Mouse (Mus musculus) spleen, adult 2 months (tissue): ENCODE measurements around the gene Mmp24. TPM values are rescaled to one million over a fixed set of nuclear protein-coding genes. Genes with fewer than 3 reads are reported as not detected.

ENCODE experiments used
- DNase-seq, 2 experiments: peaks; one replicate each; pipeline versions ENCODE4 v3.0.0 to v3.0.0-alpha.2; 2012 to 2021; ENCODE audit warnings: low spot score in 2 of 2, low read depth in 1 of 2
- H3K27ac ChIP-seq: fragments of 200-500 bp; 2 replicates; pipeline ENCODE4 v1.5.1; 2012; ENCODE audit warnings: low read length, inconsistent platforms; ENCODE audit not compliant: insufficient read depth
- H3K27me3 ChIP-seq: fragments of 200-500 bp; 2 replicates; pipeline ENCODE4 v1.6.1; 2012; ENCODE audit warnings: mild to moderate bottlenecking, moderate library complexity, low read length, inconsistent platforms; ENCODE audit not compliant: control insufficient read depth, insufficient read depth
- H3K36me3 ChIP-seq: fragments of 200-500 bp; 2 replicates; pipeline ENCODE4 v1.6.1; 2012; ENCODE audit warnings: mild to moderate bottlenecking, low read length, inconsistent platforms; ENCODE audit not compliant: control insufficient read depth, insufficient read depth
- H3K4me1 ChIP-seq: fragments of 200-500 bp; 2 replicates; pipeline ENCODE4 v1.6.1; 2011; ENCODE audit warnings: inconsistent platforms; ENCODE audit not compliant: control insufficient read depth, insufficient read depth, insufficient read length
- H3K4me3 ChIP-seq: fragments of 200-500 bp; 2 replicates; pipeline ENCODE4 v1.5.1; 2011; ENCODE audit warnings: mild to moderate bottlenecking, inconsistent platforms; ENCODE audit not compliant: insufficient read depth, insufficient read length; ENCODE audit errors: extremely low read depth
- CTCF ChIP-seq: fragments of 200-500 bp; IDR thresholded peaks from 2 replicates; pipeline ENCODE4 v1.5.1; 2011; ENCODE audit warnings: mild to moderate bottlenecking, inconsistent platforms; ENCODE audit not compliant: insufficient read depth, insufficient read length, insufficient replicate concordance; ENCODE audit errors: extremely low read depth
- POLR2A ChIP-seq: fragments of 200-500 bp; IDR thresholded peaks from 2 replicates; pipeline ENCODE4 v1.6.1; 2011; ENCODE audit warnings: low read depth, low read length, inconsistent platforms
- WGBS: fragments of 180-500 bp; shearing (Covaris S2); methylation state at CpG from one replicate; pipeline ENCODE4 v1.1.7; 2018; 5-methylcytosine and 5-hydroxymethylcytosine counted together
- polyA plus RNA-seq: library from polyadenylated mRNA; depleted of rRNA; stranded (reverse); fragments of >200 nt; gene quantifications from 2 replicates; pipeline ENCODE4 v1.2.3, GENCODE M21; 2012

Gene Mmp24
- polyA plus RNA-seq, 1 experiment: not detected

DNA sequence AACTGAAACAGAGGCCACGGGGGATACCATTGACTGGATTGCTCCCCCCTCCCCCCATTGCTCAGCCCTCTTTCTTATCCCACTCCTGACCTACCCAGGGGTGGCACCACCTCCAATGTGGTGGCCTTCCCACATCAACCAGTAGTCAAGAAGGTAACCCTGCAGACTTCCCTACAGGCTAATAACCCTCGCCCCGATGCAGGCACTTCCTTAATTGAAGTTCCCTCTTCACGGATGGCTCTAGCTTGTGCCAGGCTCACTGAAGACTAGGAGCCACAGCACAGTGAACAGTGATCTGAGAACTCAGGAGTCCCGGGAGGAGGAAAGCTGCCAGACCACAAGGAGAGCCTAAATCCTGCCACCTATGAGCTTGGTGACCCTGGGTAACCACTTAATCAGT is 11.8 kb downstream of the Mmp24 start:
- Histone ChIP-seq H3K4me1 (no peaks in the 10 kb centered on the region), H3K36me3 (no peaks in the 10 kb centered on the region), H3K27ac (no peak overlapping the region), H3K4me3 (no peak overlapping the region), H3K27me3 (no peaks in the 10 kb centered on the region)
- TF ChIP-seq POLR2A: no peak
- TF ChIP-seq CTCF: no peak
- WGBS: 24% methylated on average over 5 of the region's 5 CpGs
- DNase-seq: no peak

- no peak overlapping the region for H3K4me3 ChIP-seq
- 66% methylated on average over 18 of the region's 18 CpGs for WGBS
- H3K36me3 ChIP-seq: no peaks in the 10 kb centered on the region
- TF ChIP-seq CTCF (no peak), POLR2A (no peak)
- no peak for DNase-seq
- no peaks in the 10 kb centered on the region for H3K4me1 ChIP-seq
- H3K27ac ChIP-seq: no peak overlapping the region
- no peaks in the 10 kb centered on the region for H3K27me3 ChIP-seq
Observed at GRCm38 (mm10) chr2:155787949-155788931, 13.1 kb downstream of the Mmp24 start.

DNA sequence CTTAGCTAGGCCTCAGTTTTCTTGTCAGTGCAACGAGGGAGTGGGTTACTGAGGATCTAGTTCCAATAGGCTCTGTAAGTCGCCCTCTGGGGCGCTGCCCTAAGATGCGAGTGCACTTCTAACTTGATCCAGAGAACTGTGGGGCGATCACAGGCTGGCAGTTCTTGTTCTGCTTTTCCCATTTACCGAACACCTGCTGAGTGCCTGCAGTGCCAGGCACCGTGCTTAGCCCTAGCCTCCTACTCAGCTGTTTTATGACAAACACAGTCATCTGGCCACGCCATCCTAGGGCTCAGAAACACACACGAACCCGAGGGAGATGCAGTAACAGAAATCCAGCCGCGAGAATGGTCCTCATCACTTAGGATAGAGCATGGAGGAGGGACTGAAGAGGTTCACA is 17.8 kb downstream of the Mmp24 start:
- whole genome bisulfite sequencing: 21% methylated on average over 12 of the region's 12 CpGs
- no peak overlapping the region for H3K4me3 ChIP-seq

GRCm38 (mm10) chr2:155794674-155795445 is 19.7 kb downstream of the Mmp24 start:
- Histone ChIP-seq H3K27me3 (no peaks in the 10 kb centered on the region), H3K4me1 (no peaks in the 10 kb centered on the region), H3K4me3 (no peak overlapping the region), H3K36me3 (no peaks in the 10 kb centered on the region), H3K27ac (no peak overlapping the region)
- 90% methylated on average over 12 of the region's 12 CpGs for WGBS
- TF ChIP-seq CTCF (no peak), POLR2A (no peak)
- DNase-seq: no peak

More for the DNA sequence above, 17.8 kb downstream of the Mmp24 start:
- H3K4me1 ChIP-seq: no peaks in the 10 kb centered on the region
- TF ChIP-seq CTCF (no peak), POLR2A (no peak)
- H3K36me3 ChIP-seq: no peaks in the 10 kb centered on the region
- no peak overlapping the region for H3K27ac ChIP-seq
- no peaks in the 10 kb centered on the region for H3K27me3 ChIP-seq
- no peak for DNase-seq

- 56% methylated on average over 3 of the region's 3 CpGs for WGBS
- no peak overlapping the region for H3K27ac ChIP-seq
- H3K4me3 ChIP-seq: no peak overlapping the region
- TF ChIP-seq POLR2A (no peak), CTCF (no peak)
- H3K36me3 ChIP-seq: no peaks in the 10 kb centered on the region
- H3K27me3 ChIP-seq: no peaks in the 10 kb centered on the region
- no peaks in the 10 kb centered on the region for H3K4me1 ChIP-seq
- no peak for DNase-seq
Observed at GRCm38 (mm10) chr2:155798613-155799012, 23.5 kb downstream of the Mmp24 start.

- H3K4me1 ChIP-seq: no peaks in the 10 kb centered on the region
- no peak for DNase-seq
- no peak overlapping the region for H3K27ac ChIP-seq
- no peak for TF ChIP-seq POLR2A
- TF ChIP-seq CTCF: peak; percentile 25; the same call in 1 of the 2 replicates
- no peaks in the 10 kb centered on the region for H3K27me3 ChIP-seq
- H3K36me3 ChIP-seq: no peaks in the 10 kb centered on the region
- H3K4me3 ChIP-seq: no peak overlapping the region
- 63% methylated on average over 3 of the region's 3 CpGs for WGBS
Observed at GRCm38 (mm10) chr2:155802761-155803160, 27.6 kb downstream of the Mmp24 start.

DNA sequence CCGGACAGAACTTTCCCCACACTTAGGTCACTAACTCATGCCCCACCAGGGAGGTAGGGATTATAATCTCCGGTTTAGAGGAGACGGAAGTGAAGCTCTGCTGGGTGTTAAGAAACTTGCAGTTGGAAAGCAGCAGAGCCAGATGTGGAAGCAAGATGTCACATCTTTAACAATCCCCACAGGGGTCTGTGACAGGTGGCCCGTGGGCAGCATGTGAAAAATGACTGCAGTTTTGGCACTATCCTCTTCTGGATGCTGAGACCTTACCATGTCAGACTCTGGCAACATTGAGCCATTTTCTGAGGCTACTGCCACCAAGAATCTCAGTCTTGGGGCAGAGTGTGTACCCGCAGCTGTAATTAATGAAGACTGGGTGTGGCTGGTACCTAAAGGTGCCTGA is 28.9 kb downstream of the Mmp24 start:
- WGBS: 68% methylated on average over 5 of the region's 5 CpGs
- H3K27me3 ChIP-seq: no peaks in the 10 kb centered on the region
- H3K4me3 ChIP-seq: no peak overlapping the region

More for the DNA sequence above, 28.9 kb downstream of the Mmp24 start:
- Histone ChIP-seq H3K27ac (no peak overlapping the region), H3K36me3 (no peaks in the 10 kb centered on the region), H3K4me1 (no peaks in the 10 kb centered on the region)
- no peak for TF ChIP-seq POLR2A
- no peak for TF ChIP-seq CTCF
- DNase-seq: no peak
